Mouse (Mus musculus) frontal cortex, adult (tissue): Measurements from ENCODE around the gene Arhgap6.

Experiments used
- ATAC-seq: cut with Nextera tagmentation; 2 replicates; pipeline ENCODE4 v1.9.2; 2017; ENCODE audit warnings: mild to moderate bottlenecking, moderate library complexity, mixed read lengths; ENCODE audit not compliant: low TSS enrichment

Arhgap6 gene

GRCm38 (mm10) chrX:168977776-168978175, 182.9 kb downstream of the Arhgap6 start:
- no peak for ATAC-seq

GRCm38 (mm10) chrX:168980370-168980769, 185.5 kb downstream of the Arhgap6 start:
- no peak for ATAC-seq

DNA sequence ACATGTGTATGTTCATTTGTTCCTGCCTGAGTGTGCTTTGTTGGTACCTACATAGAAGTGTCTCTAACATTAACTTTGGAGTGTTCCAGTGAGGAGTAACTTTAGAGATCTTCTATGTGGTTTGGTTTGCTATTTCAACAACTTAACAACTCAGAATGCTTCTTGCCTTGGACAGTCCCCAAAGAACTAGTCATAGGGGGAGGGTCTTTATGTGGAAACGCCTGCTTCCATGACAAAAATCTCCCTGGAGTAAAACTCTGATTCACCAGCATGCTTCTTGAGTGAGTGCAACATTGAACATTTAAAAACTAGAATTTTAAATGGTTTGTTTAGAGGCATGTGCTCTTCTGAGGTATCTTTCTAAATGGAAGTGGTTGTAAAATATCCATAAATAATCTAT, 212.2 kb downstream of the Arhgap6 start:
- ATAC-seq, result no peak

DNA sequence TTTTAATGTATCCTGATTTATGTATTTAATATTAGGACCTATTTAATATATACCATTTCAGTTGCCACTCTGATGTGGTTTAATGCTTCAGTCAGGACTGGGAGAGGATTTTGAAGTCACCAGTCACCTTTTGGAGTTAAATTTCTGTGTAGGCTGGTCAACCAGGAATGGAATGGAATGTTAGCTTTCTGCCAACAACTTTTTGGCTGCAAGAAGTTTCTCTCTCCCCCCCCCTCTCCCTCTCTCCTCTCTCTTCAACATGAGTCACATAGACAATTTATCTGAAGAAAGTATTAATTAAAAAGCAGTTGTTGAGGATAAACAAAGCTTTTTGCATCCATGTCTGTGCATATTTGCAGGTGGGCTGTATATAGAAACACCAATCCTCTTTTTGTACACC, 217.8 kb downstream of the Arhgap6 start:
- ATAC-seq, result no peak

DNA sequence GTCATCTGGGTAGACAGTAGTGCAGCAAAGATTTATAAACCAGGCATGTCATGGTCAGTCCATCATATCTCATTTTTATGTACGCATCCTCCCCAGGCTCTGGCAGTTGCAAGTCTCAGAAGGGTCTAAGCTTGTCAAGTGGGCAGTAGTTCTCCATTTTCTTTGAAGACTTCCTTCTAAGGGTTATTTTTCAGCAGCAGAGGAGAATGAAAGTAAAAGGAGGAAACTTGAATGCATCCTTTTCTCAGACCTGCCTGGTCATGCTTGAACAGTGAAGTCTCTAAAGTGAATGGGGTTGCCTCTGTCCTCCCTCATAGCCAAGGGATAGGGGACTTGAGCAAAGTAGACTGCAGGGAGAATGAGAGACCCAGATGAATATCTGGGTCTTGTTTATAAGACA, 239.5 kb downstream of the Arhgap6 start:
- ATAC-seq, result no peak

DNA sequence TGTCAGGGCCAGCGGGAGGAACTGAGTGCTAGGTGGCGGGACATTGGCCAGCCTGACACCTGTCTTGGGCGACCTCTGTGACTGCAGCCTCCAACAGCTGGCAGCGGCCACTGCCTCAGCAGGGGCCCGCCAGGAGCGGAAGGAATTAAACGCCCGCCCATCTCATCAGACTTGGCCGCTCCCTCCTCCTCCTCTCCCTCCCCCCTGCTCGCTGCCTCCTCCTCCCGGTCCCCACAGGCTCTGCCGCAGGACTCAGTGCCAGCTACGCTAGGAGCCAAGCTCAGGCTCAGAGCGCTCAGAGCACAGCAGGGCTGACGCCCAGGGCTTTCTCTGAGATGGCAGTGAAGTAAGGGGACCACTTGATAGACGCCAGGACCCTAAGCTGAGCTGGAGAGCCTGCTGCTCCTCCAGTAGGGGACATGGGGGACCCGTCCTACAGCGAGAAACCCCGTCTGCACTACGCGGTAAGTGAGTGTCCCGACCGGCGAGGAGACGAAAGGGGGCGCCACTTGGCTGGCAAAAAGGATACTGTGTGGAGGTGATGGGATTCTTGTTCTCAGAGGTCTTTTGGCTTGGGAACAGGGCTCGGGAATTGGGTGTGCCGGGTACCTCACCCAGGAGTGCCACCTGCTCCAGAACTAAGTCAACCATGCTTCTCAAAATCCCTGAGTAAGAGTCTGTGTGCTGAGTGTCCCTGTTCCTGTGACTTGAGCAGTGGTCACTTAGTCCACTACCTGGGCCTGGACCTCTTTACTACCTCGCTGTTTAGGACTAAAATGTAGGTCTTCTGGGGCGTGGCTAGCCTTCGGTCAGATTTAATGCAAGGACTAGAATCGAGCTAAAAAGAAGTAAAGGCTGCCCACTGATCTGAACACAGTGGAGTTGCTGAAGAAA, 241.8 kb downstream of the Arhgap6 start:
- ATAC-seq, result peak; percentile 90

DNA sequence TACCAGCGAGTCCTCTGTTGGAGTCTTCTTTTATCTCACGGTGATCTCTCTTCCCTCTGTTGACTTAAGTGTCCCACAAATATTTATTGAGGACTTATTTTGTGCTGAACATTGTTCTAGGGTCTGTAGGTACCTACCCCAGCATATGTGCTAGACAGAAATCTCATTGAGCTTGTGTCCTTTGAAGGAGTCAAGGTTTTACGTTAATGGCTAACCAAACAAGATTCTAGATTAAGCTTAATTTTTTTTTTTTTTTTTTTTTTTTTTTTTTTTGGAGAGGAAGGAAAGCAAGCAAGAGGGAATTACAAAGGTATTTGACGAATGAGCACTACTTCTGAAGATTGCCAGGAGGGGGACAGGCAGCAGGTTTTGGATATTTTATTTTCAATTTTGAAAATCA, 242.5 kb downstream of the Arhgap6 start:
- no peak for ATAC-seq

- ATAC-seq, result no peak
Measured at GRCm38 (mm10) chrX:169043872-169044271, 249.0 kb downstream of the Arhgap6 start.

DNA sequence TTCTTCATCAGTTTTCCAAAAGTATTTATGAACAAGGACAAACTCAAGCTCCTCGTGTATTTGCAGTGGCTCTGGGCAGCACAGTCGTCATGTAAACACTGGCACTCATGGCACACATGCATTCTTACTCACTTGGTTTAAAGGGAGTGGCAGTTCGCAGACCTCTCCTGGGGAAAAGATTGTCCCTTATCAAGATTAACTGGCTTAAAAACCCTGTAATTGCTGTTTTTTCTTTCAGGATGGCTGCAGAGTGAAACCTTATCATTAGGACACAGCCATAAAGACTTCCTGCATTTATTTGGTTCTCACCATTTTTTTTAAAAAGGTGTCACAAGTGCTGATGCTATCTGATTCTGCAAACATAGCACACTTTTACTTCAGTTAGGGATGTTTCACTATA, 252.7 kb downstream of the Arhgap6 start:
- ATAC-seq, result no peak

DNA sequence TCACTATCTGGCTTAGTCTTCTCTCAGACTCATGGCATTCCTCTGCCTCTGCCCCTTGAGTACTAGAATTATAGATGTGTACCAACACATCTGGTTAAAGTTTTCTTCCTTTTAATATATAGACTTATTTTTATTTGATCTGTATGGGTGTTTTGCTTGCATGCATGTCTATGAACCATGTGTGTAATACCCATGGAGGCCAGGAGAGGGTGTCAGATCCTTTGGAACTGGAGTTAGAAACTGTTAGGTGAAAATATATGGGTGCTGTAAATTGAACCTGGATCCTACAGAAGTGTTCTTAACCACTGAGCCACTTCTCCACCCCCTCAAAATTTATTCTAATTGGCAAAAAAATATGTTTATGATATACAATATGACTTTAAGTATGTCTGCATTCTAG, 254.7 kb downstream of the Arhgap6 start:
- ATAC-seq, result no peak

DNA sequence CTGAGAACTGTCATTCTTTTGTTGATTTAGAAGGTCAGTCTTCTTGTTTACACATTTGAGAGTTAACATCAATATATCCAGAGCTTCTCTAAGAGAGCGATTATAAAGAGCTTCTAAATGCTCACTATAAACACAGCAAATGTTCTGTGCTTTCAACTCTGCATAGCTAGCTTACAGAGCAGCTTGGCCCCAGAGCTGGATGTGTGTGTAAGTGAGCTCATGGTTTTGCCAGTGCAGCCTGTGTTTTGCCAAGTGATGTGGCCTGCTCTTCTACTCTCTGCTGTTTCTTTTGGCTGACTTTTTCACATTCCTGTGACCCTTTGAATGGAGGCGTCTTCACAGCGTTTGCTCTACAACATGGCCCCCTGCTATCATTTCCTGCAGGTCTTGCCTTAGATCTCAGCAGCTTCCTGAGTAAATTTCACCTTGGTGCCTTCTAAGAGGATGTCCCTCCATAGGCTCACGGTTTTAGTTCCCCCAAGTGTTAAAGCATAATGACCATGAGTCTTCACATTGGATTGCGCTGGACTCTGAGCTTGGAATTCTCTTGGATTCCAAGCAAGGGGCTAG, 259.1 kb downstream of the Arhgap6 start:
- no peak for ATAC-seq

DNA sequence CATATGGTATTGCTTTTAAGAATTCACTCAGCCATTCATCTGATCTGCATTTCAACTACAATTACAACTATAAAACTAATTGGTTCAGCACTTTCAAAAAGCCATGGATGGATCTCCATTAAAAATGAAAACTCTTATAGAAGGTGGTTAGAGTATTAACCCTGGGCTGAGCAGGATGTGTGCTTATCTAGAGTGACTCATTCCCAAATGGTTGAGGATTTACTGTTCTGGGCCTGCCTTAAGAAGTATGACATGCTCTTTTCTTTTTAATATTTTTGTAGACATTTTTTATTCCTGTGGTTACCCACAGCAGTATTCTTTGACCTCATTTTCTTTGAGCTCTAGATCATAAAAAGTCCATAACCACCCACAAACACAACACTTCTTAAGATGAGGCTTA, 267.7 kb downstream of the Arhgap6 start:
- ATAC-seq, result no peak

DNA sequence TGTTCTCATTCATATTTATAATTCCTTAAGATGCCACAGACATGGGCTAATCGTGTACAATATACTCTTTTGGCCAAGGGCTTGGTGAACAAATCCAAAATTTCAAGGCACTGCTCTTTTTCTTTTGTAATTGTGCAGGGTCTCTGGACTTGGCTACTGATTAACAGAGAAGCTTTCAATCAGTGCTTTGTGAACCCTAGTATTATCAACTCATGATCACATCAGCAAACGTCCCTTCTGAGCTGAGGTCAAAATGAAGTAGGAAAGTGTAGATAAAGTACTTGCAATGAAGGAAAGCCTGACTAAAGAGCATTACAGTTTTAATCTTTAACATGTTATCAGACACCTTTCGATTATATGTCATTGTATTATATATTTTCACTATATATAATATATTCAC, 270.4 kb downstream of the Arhgap6 start:
- no peak for ATAC-seq

DNA sequence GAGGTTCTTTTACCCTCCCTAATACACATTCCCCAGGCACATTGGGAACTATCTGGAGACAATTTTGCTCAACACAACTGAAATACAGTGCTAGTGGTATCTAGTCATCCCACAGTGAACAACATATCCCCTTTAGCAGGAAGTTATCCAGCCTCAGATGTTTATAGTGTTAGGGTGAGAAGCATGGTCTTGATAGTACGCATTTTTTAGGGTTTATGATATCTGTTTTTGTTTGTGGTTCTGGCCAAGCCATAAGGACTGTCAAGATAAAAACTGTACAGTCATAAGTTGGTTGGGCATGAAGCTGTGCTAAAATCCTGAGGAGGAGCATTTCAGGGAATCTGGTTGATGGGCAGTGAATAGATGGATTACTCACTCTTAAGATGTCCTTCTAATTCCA, 271.0 kb downstream of the Arhgap6 start:
- ATAC-seq, result no peak

DNA sequence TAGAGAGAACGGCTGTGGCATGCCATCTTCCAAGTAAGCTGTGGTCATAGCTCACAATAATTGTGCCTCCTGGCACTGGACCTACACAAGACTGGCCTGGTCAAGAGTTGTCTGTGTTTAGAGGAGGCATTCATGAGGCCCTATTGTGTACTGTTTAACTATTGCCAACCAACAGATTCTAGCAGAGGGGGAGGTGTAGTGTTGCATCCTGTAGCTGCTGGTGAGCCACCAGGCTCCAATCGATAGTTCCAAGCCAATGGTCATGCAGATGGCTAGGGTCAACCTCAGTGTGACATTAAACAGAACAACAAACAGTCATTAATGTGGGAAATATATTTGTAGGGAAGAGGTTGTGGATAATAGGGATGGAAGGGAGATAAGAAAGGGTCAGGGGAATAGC, 280.1 kb downstream of the Arhgap6 start:
- no peak for ATAC-seq

- no peak for ATAC-seq
Measured at GRCm38 (mm10) chrX:169081609-169082008, 286.7 kb downstream of the Arhgap6 start.

- ATAC-seq, result no peak
Measured at GRCm38 (mm10) chrX:169085871-169086270, 291.0 kb downstream of the Arhgap6 start.

GRCm38 (mm10) chrX:169089221-169089620, 294.3 kb downstream of the Arhgap6 start:
- no peak for ATAC-seq

DNA sequence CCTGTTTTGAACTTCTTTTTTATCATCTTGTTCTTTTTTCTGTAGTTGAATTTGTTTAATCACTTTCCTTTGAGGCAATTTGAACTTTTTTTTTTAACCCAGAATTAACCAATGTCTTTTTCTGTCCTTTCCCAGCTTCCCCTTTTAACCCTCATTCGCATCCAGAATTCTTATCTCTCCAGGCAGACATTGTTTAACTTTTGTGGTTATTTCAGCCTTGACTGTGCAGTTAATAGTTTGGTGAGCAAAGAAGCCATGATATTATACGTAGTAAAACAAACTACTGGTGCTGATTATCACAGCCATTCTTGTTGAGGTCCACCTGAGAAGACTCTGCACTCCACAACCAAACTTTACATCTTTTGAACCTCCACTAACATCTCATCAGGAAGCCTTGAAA, 299.7 kb downstream of the Arhgap6 start:
- ATAC-seq, result no peak

GRCm38 (mm10) chrX:169095584-169095983, 300.7 kb downstream of the Arhgap6 start:
- ATAC-seq, result no peak

- no peak for ATAC-seq
Measured at GRCm38 (mm10) chrX:169102665-169103064, 307.8 kb downstream of the Arhgap6 start.

- no peak for ATAC-seq
Measured at GRCm38 (mm10) chrX:169106048-169106622, 311.2 kb downstream of the Arhgap6 start.

DNA sequence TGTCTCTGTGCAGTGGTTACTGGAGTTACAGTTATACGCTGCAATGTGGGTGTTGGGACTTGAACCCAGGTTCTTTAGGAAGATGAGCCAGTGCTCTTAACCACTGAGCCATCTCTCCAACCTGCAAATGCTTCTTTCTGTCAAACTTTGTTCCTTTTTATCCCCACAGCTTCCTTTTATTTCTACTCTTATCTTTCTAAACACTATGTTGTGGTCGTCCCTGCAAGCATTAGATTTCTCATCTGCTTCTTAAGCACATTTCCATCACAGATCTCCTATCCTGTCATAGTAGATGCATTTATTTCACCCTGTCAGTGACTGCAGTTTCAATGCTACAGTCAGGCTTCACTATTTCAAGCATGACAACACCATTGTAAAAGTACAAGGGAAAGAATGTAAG, 312.5 kb downstream of the Arhgap6 start:
- no peak for ATAC-seq
